Mouse (Mus musculus): ENCODE measurements around the gene OR5BS1P. TPM values are rescaled to one million over a fixed set of nuclear protein-coding genes. Genes with fewer than 3 reads are reported as not detected.
A peak's percentile ranks its signal among the peaks of the same experiment; 100 is the strongest.
"Not testable (repeated sequence)": the region's sequence is repeated elsewhere in the genome, so short reads cannot be mapped to it uniquely, and the experiment has no call there.

The OR5BS1P gene
- polyA plus RNA-seq, 1 experiment from 2014 or later: not detected

- Histone ChIP-seq H3K4me2 (replicated peaks) (peak overlapping the region; percentile 40), H3K9me3 (no peaks in the 10 kb centered on the region), H3K36me3 (no peaks in the 10 kb centered on the region), H3K9ac (replicated peaks) (no peak overlapping the region), H3K4me3 (peak overlapping the region; percentile 19; the same call in 1 of the 2 replicates), H3K4me1 (peaks cover 6% of the 10 kb centered on the region; the same call in 1 of the 2 replicates), H3K27ac (replicated peaks) (no peak overlapping the region), H3K27me3 (no peaks in the 10 kb centered on the region)
- 27% methylated on average over 25 of the region's 25 CpGs for WGBS
- no peak for ATAC-seq (replicated peaks)
These were observed 41.0 kb downstream of the OR5BS1P start for GRCm38 (mm10) chr15:98510438-98511385.

GRCm38 (mm10) chr15:98511386-98511928 is 41.8 kb downstream of the OR5BS1P start:
- Histone ChIP-seq H3K4me1 (peaks cover 6% of the 10 kb centered on the region; the same call in 1 of the 2 replicates), H3K9me3 (no peaks in the 10 kb centered on the region), H3K9ac (replicated peaks) (no peak overlapping the region), H3K36me3 (no peaks in the 10 kb centered on the region), H3K27me3 (no peaks in the 10 kb centered on the region), H3K4me3 (no peak overlapping the region), H3K4me2 (replicated peaks) (no peak overlapping the region), H3K27ac (replicated peaks) (no peak overlapping the region)
- no peak for ATAC-seq (replicated peaks)
- 56% methylated on average over 13 of the region's 13 CpGs for WGBS

GRCm38 (mm10) chr15:98512232-98512631 is 42.5 kb downstream of the OR5BS1P start:
- no peak for ATAC-seq (replicated peaks)
- no peak overlapping the region for H3K27ac ChIP-seq (replicated peaks)

GRCm38 (mm10) chr15:98512799-98513321 is 43.2 kb downstream of the OR5BS1P start:
- Histone ChIP-seq H3K27me3 (no peaks in the 10 kb centered on the region), H3K4me1 (peaks cover 6% of the 10 kb centered on the region; the same call in 1 of the 2 replicates), H3K9ac (replicated peaks) (no peak overlapping the region), H3K36me3 (peaks cover 2% of the 10 kb centered on the region), H3K4me2 (replicated peaks) (no peak overlapping the region), H3K9me3 (no peaks in the 10 kb centered on the region), H3K4me3 (no peak overlapping the region), H3K27ac (replicated peaks) (no peak overlapping the region)
- WGBS: 62% methylated on average over 17 of the region's 17 CpGs
- ATAC-seq (replicated peaks): no peak

More at GRCm38 (mm10) chr15:98512232-98512631, 42.5 kb downstream of the OR5BS1P start:
- peaks cover 6% of the 10 kb centered on the region; the same call in 1 of the 2 replicates for H3K4me1 ChIP-seq
- no peaks in the 10 kb centered on the region for H3K36me3 ChIP-seq
- H3K4me3 ChIP-seq: no peak overlapping the region
- WGBS: 70% methylated on average over 8 of the region's 8 CpGs
- H3K9ac ChIP-seq (replicated peaks): no peak overlapping the region
- H3K9me3 ChIP-seq: no peaks in the 10 kb centered on the region
- no peak overlapping the region for H3K4me2 ChIP-seq (replicated peaks)
- H3K27me3 ChIP-seq: no peaks in the 10 kb centered on the region

GRCm38 (mm10) chr15:98513676-98514075 is 44.0 kb downstream of the OR5BS1P start:
- H3K27me3 ChIP-seq; ATAC-seq (replicated peaks); H3K9ac ChIP-seq (replicated peaks); H3K4me3 ChIP-seq; H3K4me1 ChIP-seq; H3K9me3 ChIP-seq; H3K4me2 ChIP-seq (replicated peaks); H3K27ac ChIP-seq (replicated peaks): not testable (repeated sequence)
- H3K36me3 ChIP-seq: peaks cover 10% of the 10 kb centered on the region
- 72% methylated on average over 3 of the region's 3 CpGs for WGBS

- WGBS: 88% methylated on average over 8 of the region's 8 CpGs
- no peaks in the 10 kb centered on the region for H3K9me3 ChIP-seq
- no peak overlapping the region for H3K4me3 ChIP-seq
- H3K4me1 ChIP-seq: peaks cover 6% of the 10 kb centered on the region; the same call in 1 of the 2 replicates
- H3K9ac ChIP-seq (replicated peaks): no peak overlapping the region
- no peaks in the 10 kb centered on the region for H3K27me3 ChIP-seq
- peaks cover 10% of the 10 kb centered on the region for H3K36me3 ChIP-seq
- H3K27ac ChIP-seq (replicated peaks): no peak overlapping the region
- ATAC-seq (replicated peaks): no peak
- H3K4me2 ChIP-seq (replicated peaks): no peak overlapping the region
These were observed 44.5 kb downstream of the OR5BS1P start for GRCm38 (mm10) chr15:98514146-98514545.

GRCm38 (mm10) chr15:98514845-98515244 is 45.1 kb downstream of the OR5BS1P start:
- 98% methylated on average over 2 of the region's 2 CpGs for WGBS
- H3K36me3 ChIP-seq: peaks cover 16% of the 10 kb centered on the region
- H3K4me1 ChIP-seq; H3K9me3 ChIP-seq; H3K27ac ChIP-seq (replicated peaks); H3K9ac ChIP-seq (replicated peaks); H3K27me3 ChIP-seq; H3K4me3 ChIP-seq; H3K4me2 ChIP-seq (replicated peaks); ATAC-seq (replicated peaks): not testable (repeated sequence)

GRCm38 (mm10) chr15:98517380-98518355 is 48.0 kb downstream of the OR5BS1P start:
- no peak overlapping the region for H3K27ac ChIP-seq (replicated peaks)
- H3K27me3 ChIP-seq: no peaks in the 10 kb centered on the region
- ATAC-seq (replicated peaks): no peak
- H3K9me3 ChIP-seq: no peaks in the 10 kb centered on the region
- no peaks in the 10 kb centered on the region for H3K4me1 ChIP-seq
- H3K9ac ChIP-seq (replicated peaks): no peak overlapping the region
- H3K4me2 ChIP-seq (replicated peaks): no peak overlapping the region
- no peak overlapping the region for H3K4me3 ChIP-seq
- WGBS: 67% methylated on average over 16 of the region's 16 CpGs
- H3K36me3 ChIP-seq: peaks cover 40% of the 10 kb centered on the region

- peaks cover 74% of the 10 kb centered on the region for H3K36me3 ChIP-seq
- ATAC-seq (replicated peaks): no peak
- no peaks in the 10 kb centered on the region for H3K4me1 ChIP-seq
- WGBS: 93% methylated on average over 3 of the region's 3 CpGs
- no peak overlapping the region for H3K27ac ChIP-seq (replicated peaks)
- no peak overlapping the region for H3K9ac ChIP-seq (replicated peaks)
- H3K4me2 ChIP-seq (replicated peaks): no peak overlapping the region
- no peaks in the 10 kb centered on the region for H3K9me3 ChIP-seq
- H3K27me3 ChIP-seq: no peaks in the 10 kb centered on the region
- H3K4me3 ChIP-seq: no peak overlapping the region
These were observed 51.5 kb downstream of the OR5BS1P start for GRCm38 (mm10) chr15:98521245-98521644.

- Histone ChIP-seq H3K27ac (replicated peaks) (no peak overlapping the region), H3K4me3 (no peak overlapping the region), H3K9ac (replicated peaks) (no peak overlapping the region), H3K27me3 (no peaks in the 10 kb centered on the region), H3K36me3 (peaks cover 95% of the 10 kb centered on the region), H3K4me1 (peaks cover 3% of the 10 kb centered on the region), H3K4me2 (replicated peaks) (no peak overlapping the region), H3K9me3 (no peaks in the 10 kb centered on the region)
- ATAC-seq (replicated peaks): no peak
- WGBS: 52% methylated on average over 5 of the region's 5 CpGs
These were observed 56.4 kb downstream of the OR5BS1P start for GRCm38 (mm10) chr15:98526057-98526456.

GRCm38 (mm10) chr15:98527056-98527771 is 57.5 kb downstream of the OR5BS1P start:
- whole genome bisulfite sequencing: 97% methylated on average over 5 of the region's 5 CpGs
- H3K36me3 ChIP-seq: peaks cover 89% of the 10 kb centered on the region
- H3K9me3 ChIP-seq: no peaks in the 10 kb centered on the region
- peaks cover 14% of the 10 kb centered on the region for H3K4me1 ChIP-seq
- no peak overlapping the region for H3K4me3 ChIP-seq
- ATAC-seq (replicated peaks): no peak
- H3K27me3 ChIP-seq: no peaks in the 10 kb centered on the region
- no peak overlapping the region for H3K4me2 ChIP-seq (replicated peaks)
- H3K27ac ChIP-seq (replicated peaks): no peak overlapping the region
- no peak overlapping the region for H3K9ac ChIP-seq (replicated peaks)
